Mouse (Mus musculus) lung, adult 2 months (tissue): ENCODE results near the gene 1110008P14Rik.

Source experiments
- CTCF ChIP-seq: fragments of 200-500 bp; IDR thresholded peaks from 2 replicates; pipeline ENCODE4 v1.5.1; 2011; ENCODE audit warnings: mild to moderate bottlenecking, low read length, control low read depth; ENCODE audit not compliant: insufficient read depth
- POLR2A ChIP-seq: fragments of 200-500 bp; IDR thresholded peaks from 2 replicates; pipeline ENCODE4 v1.6.1; 2011; ENCODE audit warnings: low read depth, mild to moderate bottlenecking, control low read depth, low read length, borderline replicate concordance; ENCODE audit errors: extremely low read depth

DNA sequence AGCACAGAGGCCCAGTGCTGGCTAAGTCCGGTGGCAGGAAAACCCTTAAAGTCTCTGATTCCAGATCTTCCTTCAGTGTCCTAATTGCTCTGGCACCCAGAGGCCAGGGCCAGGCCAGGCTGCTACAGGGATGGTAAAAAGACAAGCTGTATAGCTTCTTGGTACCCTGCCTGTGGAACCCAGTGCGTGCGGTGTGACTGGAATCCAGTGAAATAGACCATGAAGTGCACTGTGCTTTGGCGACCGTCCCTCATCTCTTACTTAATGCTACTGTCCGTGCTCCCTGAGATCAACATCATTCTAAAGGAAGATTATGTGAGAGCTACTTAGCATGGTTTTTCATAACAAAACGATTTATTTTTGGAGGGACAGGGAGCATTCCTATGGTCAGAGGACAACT is 29.7 kb upstream of the 1110008P14Rik start:
- TF ChIP-seq POLR2A (no peak), CTCF (no peak)
